Mouse (Mus musculus): ENCODE results near the gene Tnp2. TPM values are rescaled to one million over a fixed set of nuclear protein-coding genes. Genes with fewer than 3 reads are reported as not detected.

Tnp2 gene
- polyA plus RNA-seq (2012; ENCODE audit: insufficient read depth, insufficient read length, missing spikeins): not detected in 2 replicates

GRCm38 (mm10) chr16:10788271-10788670, at the start of gene Tnp2:
Gene Tnp2, minus strand, starts transcription at chr16:10788660.
- no peak within 1 kb of the TSS for H3K4me3 ChIP-seq (ENCODE audit: insufficient read depth, low read depth, low read length)
- H3K27ac ChIP-seq (replicated peaks; ENCODE audit: low read depth, low read length): no peak within 1 kb of the TSS
- no peaks in the 10 kb centered on the region for H3K4me1 ChIP-seq (ENCODE audit: control insufficient read depth, insufficient read depth, insufficient read length, low read length)

- H3K27ac ChIP-seq (replicated peaks; ENCODE audit: low read depth, low read length): no peak overlapping the region
- no peaks in the 10 kb centered on the region; the same call in 1 of the 2 replicates for H3K4me1 ChIP-seq (ENCODE audit: control insufficient read depth, insufficient read depth, insufficient read length, low read length)
- no peak overlapping the region for H3K4me3 ChIP-seq (ENCODE audit: insufficient read depth, low read depth, low read length)
Measured at GRCm38 (mm10) chr16:10837903-10838302, 49.4 kb upstream of the Tnp2 start.

GRCm38 (mm10) chr16:10837250-10837649, 48.8 kb upstream of the Tnp2 start:
- no peaks in the 10 kb centered on the region; the same call in 1 of the 2 replicates for H3K4me1 ChIP-seq (ENCODE audit: control insufficient read depth, insufficient read depth, insufficient read length, low read length)
- H3K27ac ChIP-seq (replicated peaks; ENCODE audit: low read depth, low read length): no peak overlapping the region
- no peak overlapping the region for H3K4me3 ChIP-seq (ENCODE audit: insufficient read depth, low read depth, low read length)

GRCm38 (mm10) chr16:10836388-10836787, 47.9 kb upstream of the Tnp2 start:
- H3K4me3 ChIP-seq (ENCODE audit: insufficient read depth, low read depth, low read length): no peak overlapping the region
- no peak overlapping the region for H3K27ac ChIP-seq (replicated peaks; ENCODE audit: low read depth, low read length)
- no peaks in the 10 kb centered on the region; the same call in 1 of the 2 replicates for H3K4me1 ChIP-seq (ENCODE audit: control insufficient read depth, insufficient read depth, insufficient read length, low read length)

- no peak within 1 kb of the TSS for H3K27ac ChIP-seq (replicated peaks; ENCODE audit: low read depth, low read length)
- H3K4me3 ChIP-seq (ENCODE audit: insufficient read depth, low read depth, low read length): peak within 1 kb of the TSS; percentile 73
- no peaks in the 10 kb centered on the region; the same call in 1 of the 2 replicates for H3K4me1 ChIP-seq (ENCODE audit: control insufficient read depth, insufficient read depth, insufficient read length, low read length)
Measured at GRCm38 (mm10) chr16:10834911-10835587, 46.6 kb upstream of the Tnp2 start, which contains the start of gene Rmi2. Gene Rmi2, plus strand, starts transcription at chr16:10835059.

- H3K4me3 ChIP-seq (ENCODE audit: insufficient read depth, low read depth, low read length): peak overlapping the region; percentile 7; the same call in 1 of the 2 replicates
Measured at GRCm38 (mm10) chr16:10834542-10834910, 46.1 kb upstream of the Tnp2 start.

GRCm38 (mm10) chr16:10828461-10828805, 40.0 kb upstream of the Tnp2 start:
- Histone ChIP-seq H3K27ac (replicated peaks; ENCODE audit: low read depth, low read length) (no peak overlapping the region), H3K4me3 (ENCODE audit: insufficient read depth, low read depth, low read length) (no peak overlapping the region), H3K4me1 (ENCODE audit: control insufficient read depth, insufficient read depth, insufficient read length, low read length) (peaks cover 6% of the 10 kb centered on the region; the same call in 1 of the 2 replicates)

More at GRCm38 (mm10) chr16:10834542-10834910, 46.1 kb upstream of the Tnp2 start:
- no peaks in the 10 kb centered on the region; the same call in 1 of the 2 replicates for H3K4me1 ChIP-seq (ENCODE audit: control insufficient read depth, insufficient read depth, insufficient read length, low read length)
- H3K27ac ChIP-seq (replicated peaks; ENCODE audit: low read depth, low read length): no peak overlapping the region

- peaks cover 6% of the 10 kb centered on the region; the same call in 1 of the 2 replicates for H3K4me1 ChIP-seq (ENCODE audit: control insufficient read depth, insufficient read depth, insufficient read length, low read length)
- H3K27ac ChIP-seq (replicated peaks; ENCODE audit: low read depth, low read length): no peak overlapping the region
- no peak overlapping the region for H3K4me3 ChIP-seq (ENCODE audit: insufficient read depth, low read depth, low read length)
Measured at GRCm38 (mm10) chr16:10827766-10828460, 39.5 kb upstream of the Tnp2 start.

GRCm38 (mm10) chr16:10827269-10827668, 38.8 kb upstream of the Tnp2 start:
- Histone ChIP-seq H3K4me1 (ENCODE audit: control insufficient read depth, insufficient read depth, insufficient read length, low read length) (peaks cover 6% of the 10 kb centered on the region; the same call in 1 of the 2 replicates), H3K4me3 (ENCODE audit: insufficient read depth, low read depth, low read length) (no peak overlapping the region), H3K27ac (replicated peaks; ENCODE audit: low read depth, low read length) (no peak overlapping the region)

- H3K4me1 ChIP-seq (ENCODE audit: control insufficient read depth, insufficient read depth, insufficient read length, low read length): peaks cover 6% of the 10 kb centered on the region; the same call in 1 of the 2 replicates
- no peak overlapping the region for H3K4me3 ChIP-seq (ENCODE audit: insufficient read depth, low read depth, low read length)
- no peak overlapping the region for H3K27ac ChIP-seq (replicated peaks; ENCODE audit: low read depth, low read length)
Measured at GRCm38 (mm10) chr16:10825840-10826239, 37.4 kb upstream of the Tnp2 start.

- Histone ChIP-seq H3K4me1 (ENCODE audit: control insufficient read depth, insufficient read depth, insufficient read length, low read length) (peaks cover 6% of the 10 kb centered on the region; the same call in 1 of the 2 replicates), H3K4me3 (ENCODE audit: insufficient read depth, low read depth, low read length) (no peak overlapping the region), H3K27ac (replicated peaks; ENCODE audit: low read depth, low read length) (no peak overlapping the region)
Measured at GRCm38 (mm10) chr16:10824536-10824935, 36.1 kb upstream of the Tnp2 start.

- Histone ChIP-seq H3K4me1 (ENCODE audit: control insufficient read depth, insufficient read depth, insufficient read length, low read length) (peaks cover 4% of the 10 kb centered on the region; the same call in 1 of the 2 replicates), H3K4me3 (ENCODE audit: insufficient read depth, low read depth, low read length) (no peak overlapping the region), H3K27ac (replicated peaks; ENCODE audit: low read depth, low read length) (no peak overlapping the region)
Measured at GRCm38 (mm10) chr16:10821387-10821786, 32.9 kb upstream of the Tnp2 start.

GRCm38 (mm10) chr16:10819966-10820365, 31.5 kb upstream of the Tnp2 start:
- no peaks in the 10 kb centered on the region for H3K4me1 ChIP-seq (ENCODE audit: control insufficient read depth, insufficient read depth, insufficient read length, low read length)
- no peak overlapping the region for H3K27ac ChIP-seq (replicated peaks; ENCODE audit: low read depth, low read length)
- no peak overlapping the region for H3K4me3 ChIP-seq (ENCODE audit: insufficient read depth, low read depth, low read length)

GRCm38 (mm10) chr16:10818579-10819135, 30.2 kb upstream of the Tnp2 start:
- Histone ChIP-seq H3K4me3 (ENCODE audit: insufficient read depth, low read depth, low read length) (no peak overlapping the region), H3K27ac (replicated peaks; ENCODE audit: low read depth, low read length) (no peak overlapping the region)

GRCm38 (mm10) chr16:10814864-10815263, 26.4 kb upstream of the Tnp2 start:
- H3K4me1 ChIP-seq (ENCODE audit: control insufficient read depth, insufficient read depth, insufficient read length, low read length): no peaks in the 10 kb centered on the region
- no peak overlapping the region for H3K27ac ChIP-seq (replicated peaks; ENCODE audit: low read depth, low read length)
- no peak overlapping the region for H3K4me3 ChIP-seq (ENCODE audit: insufficient read depth, low read depth, low read length)

More at GRCm38 (mm10) chr16:10818579-10819135, 30.2 kb upstream of the Tnp2 start:
- no peaks in the 10 kb centered on the region for H3K4me1 ChIP-seq (ENCODE audit: control insufficient read depth, insufficient read depth, insufficient read length, low read length)

All from brown adipose tissue, adult 24 weeks (tissue).